Mouse (Mus musculus): ENCODE data around the gene Gm5286. TPM values are rescaled to one million over a fixed set of nuclear protein-coding genes. Genes with fewer than 3 reads are reported as not detected.

Gm5286 gene
- polyA plus RNA-seq (2015; fragmentation: Illumina TruSeq; extraction: RNeasy Lipid Tissue Mini Kit (QIAGEN cat#74804); ENCODE audit: low read depth, low replicate concordance) = not detected

GRCm38 (mm10) chr3:94196414-94196813 is at the start of gene Gm5286:
TSS of gene Gm5286 (plus strand) at chr3:94196714.

DNA sequence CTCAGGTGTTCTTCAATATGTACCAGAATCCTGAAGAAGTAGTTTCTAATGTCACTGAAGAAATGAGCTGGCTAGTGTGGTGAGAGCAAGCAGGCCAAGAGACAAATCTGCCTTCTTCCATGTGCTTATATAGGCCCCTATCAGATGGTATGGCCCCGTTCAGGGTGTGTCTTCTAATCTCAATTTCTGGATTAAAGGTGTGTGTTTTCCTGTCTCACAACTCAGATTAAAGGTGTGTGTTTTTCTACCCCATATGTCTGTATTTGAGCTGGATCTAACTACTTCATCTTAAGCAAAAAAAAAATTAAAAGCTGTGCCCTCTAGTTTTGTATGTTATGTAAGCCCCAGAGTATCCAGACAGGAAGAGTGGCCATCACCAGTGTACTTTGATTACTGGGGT is 18.4 kb upstream of the Gm5286 start, which contains the start of gene Gm10696:
Gm10696 (minus strand) TSS at position 101 of the 400 bp plus-strand sequence.

Other genes with a start within 250 kb of the Gm5286 start
- gene Tdpoz5, start 235.4 kb upstream of the Gm5286 start, polyA plus RNA-seq (2015; fragmentation: Illumina TruSeq; extraction: RNeasy Lipid Tissue Mini Kit (QIAGEN cat#74804); ENCODE audit: low read depth, low replicate concordance) = not detected
- gene Gm9125, start 141.8 kb upstream of the Gm5286 start, polyA plus RNA-seq (2015; fragmentation: Illumina TruSeq; extraction: RNeasy Lipid Tissue Mini Kit (QIAGEN cat#74804); ENCODE audit: low read depth, low replicate concordance) = not detected
- not detected for gene Gm10697, start 124.1 kb upstream of the Gm5286 start, polyA plus RNA-seq (2015; fragmentation: Illumina TruSeq; extraction: RNeasy Lipid Tissue Mini Kit (QIAGEN cat#74804); ENCODE audit: low read depth, low replicate concordance)
- not detected for gene Gm10696, start 18.5 kb upstream of the Gm5286 start, polyA plus RNA-seq (2015; fragmentation: Illumina TruSeq; extraction: RNeasy Lipid Tissue Mini Kit (QIAGEN cat#74804); ENCODE audit: low read depth, low replicate concordance)
- not detected for gene Gm4778, start 67.3 kb downstream of the Gm5286 start, polyA plus RNA-seq (2015; fragmentation: Illumina TruSeq; extraction: RNeasy Lipid Tissue Mini Kit (QIAGEN cat#74804); ENCODE audit: low read depth, low replicate concordance)
- gene Them4, start 113.4 kb downstream of the Gm5286 start, polyA plus RNA-seq (2015; fragmentation: Illumina TruSeq; extraction: RNeasy Lipid Tissue Mini Kit (QIAGEN cat#74804); ENCODE audit: low read depth, low replicate concordance) = 37.3 TPM
- gene Them5, start 145.4 kb downstream of the Gm5286 start, polyA plus RNA-seq (2015; fragmentation: Illumina TruSeq; extraction: RNeasy Lipid Tissue Mini Kit (QIAGEN cat#74804); ENCODE audit: low read depth, low replicate concordance) = not detected
- 1.3 TPM for gene C2cd4d, start 165.7 kb downstream of the Gm5286 start, polyA plus RNA-seq (2015; fragmentation: Illumina TruSeq; extraction: RNeasy Lipid Tissue Mini Kit (QIAGEN cat#74804); ENCODE audit: low read depth, low replicate concordance)
- 3.6 TPM for gene Rorc, start 176.1 kb downstream of the Gm5286 start, polyA plus RNA-seq (2015; fragmentation: Illumina TruSeq; extraction: RNeasy Lipid Tissue Mini Kit (QIAGEN cat#74804); ENCODE audit: low read depth, low replicate concordance)
- gene Lingo4, start 201.8 kb downstream of the Gm5286 start, polyA plus RNA-seq (2015; fragmentation: Illumina TruSeq; extraction: RNeasy Lipid Tissue Mini Kit (QIAGEN cat#74804); ENCODE audit: low read depth, low replicate concordance) = 1.4 TPM
- 30.5 TPM for gene Tdrkh, start 216.6 kb downstream of the Gm5286 start, polyA plus RNA-seq (2015; fragmentation: Illumina TruSeq; extraction: RNeasy Lipid Tissue Mini Kit (QIAGEN cat#74804); ENCODE audit: low read depth, low replicate concordance)
- gene Mrpl9, start 246.6 kb downstream of the Gm5286 start, polyA plus RNA-seq (2015; fragmentation: Illumina TruSeq; extraction: RNeasy Lipid Tissue Mini Kit (QIAGEN cat#74804); ENCODE audit: low read depth, low replicate concordance) = 62.1 TPM
- not detected for gene Oaz3, start 247.2 kb downstream of the Gm5286 start, polyA plus RNA-seq (2015; fragmentation: Illumina TruSeq; extraction: RNeasy Lipid Tissue Mini Kit (QIAGEN cat#74804); ENCODE audit: low read depth, low replicate concordance)